Mouse (Mus musculus) R1 (cell line): ENCODE measurements around the gene Xpo4.

Experiments
- DNase-seq: peaks from one replicate; pipeline ENCODE4 v3.0.0-alpha.2; 2018; ENCODE audit warnings: low read depth, low spot score

The Xpo4 gene

DNA sequence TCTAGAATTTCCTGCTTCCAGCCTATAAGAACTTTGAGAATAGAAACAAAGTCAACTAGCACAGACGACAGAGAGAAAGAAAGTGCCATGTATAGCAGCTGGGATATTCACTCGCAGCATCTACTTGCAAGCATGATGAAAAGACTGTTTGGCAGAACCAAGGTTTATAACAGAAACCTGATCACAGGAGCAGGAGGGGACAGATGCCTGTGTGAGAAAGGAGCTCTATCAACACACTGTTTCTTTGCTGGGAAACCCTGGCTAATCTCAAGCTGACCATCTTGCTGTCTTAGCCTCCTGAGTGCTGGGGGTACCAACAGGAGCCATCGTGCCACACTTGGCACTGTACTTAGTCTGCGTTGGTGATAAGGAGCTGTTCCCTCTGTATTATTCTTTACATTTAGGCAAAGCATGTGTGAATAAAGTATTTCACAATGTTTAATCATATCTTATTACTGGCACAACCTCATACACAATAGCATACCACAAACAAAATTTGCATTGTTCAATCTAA is 55.4 kb downstream of the Xpo4 start:
- no peak for DNase-seq

- no peak for DNase-seq
Measured at GRCm38 (mm10) chr14:57607500-57607899, 57.7 kb downstream of the Xpo4 start.

- no peak for DNase-seq
Measured at GRCm38 (mm10) chr14:57606663-57607365, 58.4 kb downstream of the Xpo4 start.

DNA sequence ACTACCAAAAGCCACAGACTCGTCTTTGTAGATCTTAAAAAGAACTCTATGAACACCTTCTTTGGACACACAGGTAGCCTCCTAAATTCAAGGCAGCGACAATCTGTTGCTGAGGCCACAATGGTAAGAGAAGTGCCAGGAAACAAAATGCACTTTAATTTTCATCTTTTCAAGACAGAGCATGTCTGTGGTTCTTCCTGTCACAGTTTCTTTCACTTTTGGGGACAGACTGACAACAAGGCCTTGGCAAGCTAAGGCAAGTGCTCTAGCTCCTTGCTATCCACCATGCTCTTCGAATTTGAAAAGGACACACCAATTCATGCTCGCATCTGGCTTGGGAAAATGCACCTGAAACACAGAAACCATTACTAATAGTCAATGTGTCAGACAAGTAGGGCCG is 72.0 kb downstream of the Xpo4 start:
- no peak for DNase-seq

GRCm38 (mm10) chr14:57591830-57592229 is 73.4 kb downstream of the Xpo4 start:
- DNase-seq = no peak

GRCm38 (mm10) chr14:57576364-57577060 is 88.7 kb downstream of the Xpo4 start:
- no peak for DNase-seq

DNA sequence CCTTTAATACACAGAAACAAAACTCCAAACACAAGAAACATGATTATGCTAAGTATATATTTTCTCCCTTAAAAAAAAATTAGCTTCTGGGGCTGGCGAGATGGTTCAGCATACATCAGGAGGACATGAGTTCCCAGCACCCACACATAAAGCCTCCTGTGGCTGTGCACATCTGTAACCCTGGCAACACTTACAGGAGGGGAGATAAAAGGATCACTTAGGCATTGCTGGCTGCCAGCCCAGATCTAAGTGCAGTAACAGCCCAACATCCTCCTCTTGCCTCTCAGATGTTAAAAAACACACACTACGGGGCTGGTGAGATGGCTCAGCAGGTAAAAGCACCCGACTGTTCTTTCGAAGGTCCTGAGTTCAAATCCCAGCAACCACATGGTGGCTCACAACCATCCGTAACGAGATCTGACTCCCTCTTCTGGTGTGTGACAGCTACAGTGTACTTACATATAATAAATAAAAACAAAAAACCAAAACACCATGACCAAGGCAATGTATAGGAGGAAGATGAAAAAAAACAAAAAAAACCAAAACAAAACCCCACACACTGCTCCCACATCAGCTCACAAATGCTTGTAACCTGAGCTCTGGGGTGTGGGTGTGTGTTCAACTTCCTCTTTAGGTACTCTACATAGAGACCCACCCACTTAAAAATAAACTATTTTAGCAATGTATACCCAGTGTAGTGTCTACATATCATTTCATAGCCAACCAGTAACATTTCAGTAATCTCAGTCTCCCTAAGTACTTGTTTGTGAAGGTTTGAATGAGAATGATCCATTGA is 90.2 kb downstream of the Xpo4 start:
- DNase-seq = no peak

DNA sequence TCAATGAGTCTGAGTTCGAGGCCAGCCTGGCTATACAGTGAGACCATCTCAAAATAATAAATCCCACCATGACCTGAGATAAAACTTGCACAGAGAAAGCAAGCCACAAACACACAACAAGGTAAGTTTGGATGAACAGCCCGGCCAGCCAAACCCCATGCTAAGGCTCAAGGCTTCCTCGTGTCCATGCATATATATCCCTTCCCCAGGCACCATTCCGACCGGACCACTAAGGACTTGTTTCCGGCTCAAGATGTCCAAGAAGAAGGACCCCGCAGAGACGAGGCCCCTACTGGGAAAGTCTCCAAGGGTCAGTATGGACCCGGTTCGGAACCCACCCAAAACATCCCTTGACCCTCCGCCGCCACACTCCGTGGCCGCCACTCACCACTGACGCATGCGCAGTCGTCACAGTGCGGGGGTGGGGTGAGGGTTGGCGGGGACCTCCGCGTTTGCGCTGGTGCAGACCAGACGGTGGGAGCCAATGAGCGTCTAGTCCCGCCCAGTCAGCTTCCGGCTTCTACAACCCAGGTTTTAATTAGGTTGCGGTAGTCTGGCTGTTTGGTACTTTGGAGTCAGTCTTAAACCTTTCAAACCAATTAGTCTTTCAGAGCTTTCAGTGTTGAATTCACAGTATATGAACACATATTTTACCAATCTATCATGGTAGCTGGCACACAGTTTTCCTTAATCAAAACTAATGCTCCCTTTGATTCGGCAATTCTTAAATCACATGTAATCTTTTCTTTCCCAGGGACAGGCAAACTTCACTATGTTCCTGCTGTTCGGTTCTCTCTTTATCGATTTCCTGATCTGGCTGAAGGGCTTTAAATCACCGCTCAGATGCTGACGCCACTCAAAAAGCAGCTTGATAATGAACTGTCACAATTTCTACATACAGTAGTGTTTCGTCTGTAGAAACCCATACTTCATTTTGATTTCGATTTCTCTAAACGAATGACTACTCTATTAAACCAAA is 93.8 kb downstream of the Xpo4 start, which contains the start of gene Eef1akmt1:
Gene Eef1akmt1 (minus strand): TSS at position 458 of the 979 bp plus-strand sequence.
- DNase-seq = peak; percentile 94

GRCm38 (mm10) chr14:57565626-57566025 is 99.6 kb downstream of the Xpo4 start:
- DNase-seq = no peak

DNA sequence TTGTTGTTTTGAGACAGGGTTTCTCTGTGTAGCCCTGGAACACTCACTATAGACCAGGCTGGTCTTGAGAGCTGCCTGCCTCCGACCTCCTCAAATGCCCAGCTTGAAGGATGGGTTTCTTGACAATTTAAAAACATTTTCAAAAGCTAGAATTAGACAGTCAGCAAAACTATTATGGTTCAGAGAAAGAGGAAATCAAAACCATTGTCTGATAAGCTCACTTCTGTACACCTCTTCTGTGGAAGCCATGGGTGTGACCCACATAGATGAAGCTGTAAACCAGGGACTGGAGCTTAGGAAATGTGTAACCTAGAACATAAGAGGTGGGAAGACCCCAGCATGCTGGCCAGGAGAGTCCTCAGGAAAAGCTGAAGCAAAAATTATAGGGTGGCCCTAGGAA is 108.3 kb downstream of the Xpo4 start:
- DNase-seq = no peak

DNA sequence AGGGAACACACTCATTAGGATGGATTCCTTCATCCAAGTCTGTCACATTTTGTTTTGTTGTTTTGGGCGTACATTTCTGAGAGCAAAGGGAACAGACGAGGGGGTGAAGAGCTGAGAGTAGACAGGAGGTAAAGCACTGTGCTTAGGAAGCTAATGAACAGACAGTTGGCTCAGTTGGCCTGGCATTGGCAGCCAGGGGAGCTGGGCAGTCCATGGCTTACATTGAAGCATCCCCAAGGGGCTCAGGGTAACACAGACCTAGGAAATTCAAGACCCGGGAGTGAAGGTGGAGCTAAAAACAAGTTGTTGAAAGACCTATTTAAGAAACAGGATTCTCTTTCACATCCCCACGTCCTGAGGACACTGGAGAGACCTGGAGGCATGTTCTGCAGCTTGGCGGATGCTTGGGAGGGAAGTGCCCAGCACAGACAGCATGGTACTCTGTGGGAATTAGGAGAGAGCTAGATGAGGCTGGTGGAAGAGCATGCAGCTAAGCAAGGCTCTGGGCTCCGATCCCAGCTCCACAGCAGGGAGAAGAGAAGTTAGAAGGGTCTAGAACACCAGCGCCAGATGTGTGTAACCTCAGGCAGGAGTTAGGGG is 109.7 kb downstream of the Xpo4 start:
- no peak for DNase-seq

GRCm38 (mm10) chr14:57554434-57554833 is 110.8 kb downstream of the Xpo4 start:
- DNase-seq = no peak

- no peak for DNase-seq
Measured at GRCm38 (mm10) chr14:57552945-57553344, 112.3 kb downstream of the Xpo4 start.

GRCm38 (mm10) chr14:57547062-57547461 is 118.2 kb downstream of the Xpo4 start:
- no peak for DNase-seq

DNA sequence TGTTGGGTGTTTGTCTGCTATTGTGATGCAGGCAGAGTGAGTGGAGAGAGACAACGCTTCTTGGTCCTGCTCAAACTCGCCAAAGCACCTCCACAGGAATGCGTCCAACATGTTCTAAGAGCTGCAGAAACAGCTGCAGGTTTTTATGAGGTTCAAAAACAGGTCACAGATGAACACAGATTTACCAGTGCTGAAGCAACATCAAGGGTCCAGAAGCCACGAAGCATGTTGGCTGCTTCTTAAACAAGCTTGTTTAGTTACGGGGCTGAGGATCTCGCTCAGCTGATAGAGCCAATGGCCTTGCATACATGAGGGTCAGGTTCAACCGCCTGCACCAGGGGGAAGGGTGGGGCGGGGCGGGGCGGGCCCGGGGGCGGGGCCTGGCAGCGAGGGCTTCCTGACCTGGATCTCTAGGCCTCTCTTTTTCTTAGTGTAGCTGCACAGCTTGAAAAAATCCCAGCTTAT is 118.6 kb downstream of the Xpo4 start:
- peak; percentile 73 for DNase-seq

DNA sequence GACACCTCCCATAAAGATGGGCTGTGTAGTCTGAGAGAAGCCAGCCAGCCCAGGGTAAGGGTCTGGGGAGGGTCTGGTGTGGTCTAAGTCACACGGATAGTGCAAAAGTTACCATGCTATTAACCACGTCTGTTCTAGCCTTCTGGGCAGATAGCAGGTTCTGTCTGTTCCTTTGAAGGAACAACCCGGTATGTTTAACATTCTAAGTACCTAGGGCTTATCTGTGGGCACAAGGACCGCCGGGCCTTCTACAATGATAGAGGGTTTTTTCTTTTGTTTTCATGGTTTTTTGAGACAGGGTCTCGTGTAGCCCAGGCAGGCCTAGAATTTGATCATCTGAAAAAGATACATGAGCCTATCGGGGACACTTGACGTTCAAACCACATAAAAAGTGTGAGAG is 119.1 kb downstream of the Xpo4 start:
- DNase-seq = no peak

DNA sequence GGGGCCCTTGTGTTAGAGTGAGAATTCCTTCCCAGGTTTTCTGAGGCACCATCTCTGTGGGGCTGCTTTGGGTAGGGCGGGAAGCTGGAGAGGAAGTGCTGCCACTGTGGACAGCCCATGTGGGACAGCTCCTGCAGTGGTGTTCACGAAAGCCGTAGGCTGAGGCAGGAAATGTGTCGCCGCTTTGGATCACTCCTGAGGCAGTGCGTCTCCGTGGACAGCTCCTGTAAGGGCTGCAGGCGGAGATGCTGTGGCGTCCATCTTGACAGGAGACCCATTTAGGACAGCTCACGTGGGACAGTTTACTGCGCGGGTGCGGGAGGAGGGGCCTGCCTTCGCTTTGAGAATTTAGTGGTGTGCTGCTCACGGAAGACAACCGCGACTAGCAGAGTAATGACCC is 119.7 kb downstream of the Xpo4 start:
- peak; percentile 65 for DNase-seq

GRCm38 (mm10) chr14:57543420-57544039 is 121.7 kb downstream of the Xpo4 start:
- peak; percentile 48 for DNase-seq

GRCm38 (mm10) chr14:57542231-57542630 is 123.0 kb downstream of the Xpo4 start:
- peak; percentile 64 for DNase-seq

DNA sequence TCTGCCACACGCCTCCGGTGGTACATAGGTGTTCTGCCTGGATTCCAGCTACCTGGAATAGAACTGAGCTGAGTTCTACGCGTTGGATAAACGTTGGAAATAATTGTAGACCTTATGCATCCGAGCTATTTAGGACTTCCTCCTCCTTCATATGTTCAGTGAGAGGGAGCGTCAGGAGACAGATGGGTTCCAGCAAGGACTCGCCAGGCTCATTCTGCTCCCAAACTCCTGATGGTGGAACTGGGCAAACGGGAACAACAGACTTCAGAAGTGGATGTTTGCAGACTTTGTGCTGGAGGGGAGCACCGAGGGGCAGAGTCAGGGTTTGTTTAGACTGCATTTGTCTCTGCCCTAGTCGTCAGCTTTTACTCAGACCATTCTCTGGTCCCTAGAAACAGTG is 124.5 kb downstream of the Xpo4 start:
- DNase-seq = no peak
